Mouse (Mus musculus) heart, adult 8-10 months (tissue): ENCODE data around the gene Olfr1419. TPM values are rescaled to one million over a fixed set of nuclear protein-coding genes. Genes with fewer than 3 reads are reported as not detected.

ENCODE experiments used
- microRNA-seq: library from miRNA; unstranded; fragments of <30 nt; microRNA quantifications from one replicate; pipeline ENCODE4 v1.2.0, GENCODE M21; 2022
- total RNA-seq, 4 experiments: library from RNA; stranded (reverse); gene quantifications; 2 replicates each; pipeline ENCODE4 v1.2.4; 2022

The Olfr1419 gene
- total RNA-seq, 4 experiments from 2014 or later, result not detected

Small RNAs within 50 kb of the gene (microRNA-seq; reads per million reads assigned to microRNA genes)
- 1.7 reads per million for gene Mir6994

Other genes starting within 250 kb of the Olfr1419 start
- gene Ms4a3, start 234.3 kb downstream of the Olfr1419 start, total RNA-seq, result not detected
- gene Oosp2, start 214.5 kb downstream of the Olfr1419 start, total RNA-seq, result not detected
- gene Oosp1, start 184.0 kb downstream of the Olfr1419 start, total RNA-seq, result not detected
- gene Oosp3, start 178.1 kb downstream of the Olfr1419 start, total RNA-seq, result not detected
- gene Gif, start 127.6 kb downstream of the Olfr1419 start, total RNA-seq, result not detected
- gene Mrpl16, start 104.7 kb downstream of the Olfr1419 start, total RNA-seq, result 100 to 1,000 TPM; 105 to 122 (median 115) TPM
- 1 to 10 TPM; 3.0 to 5.4 (median 3.4) TPM for gene Stx3, start 55.7 kb downstream of the Olfr1419 start, total RNA-seq
- not detected for gene Olfr1417, start 35.9 kb downstream of the Olfr1419 start, total RNA-seq
- not detected for gene Olfr1418, start 14.0 kb downstream of the Olfr1419 start, total RNA-seq
- not detected for gene Olfr1420, start 11.5 kb upstream of the Olfr1419 start, total RNA-seq
- gene Patl1, start 37.3 kb upstream of the Olfr1419 start, total RNA-seq, result 10 to 100 TPM; 27.2 to 29.2 (median 28.2) TPM
- 100 to 1,000 TPM in 1 of 4 experiments, 10 to 100 TPM in 3; 90.7 to 106 (median 95.9) TPM for gene Osbp, start 90.8 kb upstream of the Olfr1419 start, total RNA-seq
- gene Olfr1423, start 166.2 kb upstream of the Olfr1419 start, total RNA-seq, result not detected
- not detected for gene Olfr1424, start 187.6 kb upstream of the Olfr1419 start, total RNA-seq
- gene Olfr1425, start 202.6 kb upstream of the Olfr1419 start, total RNA-seq, result not detected
- not detected for gene Olfr1426, start 216.9 kb upstream of the Olfr1419 start, total RNA-seq
- gene Olfr1427, start 228.2 kb upstream of the Olfr1419 start, total RNA-seq, result not detected
- not detected for gene Olfr1428, start 240.8 kb upstream of the Olfr1419 start, total RNA-seq
- gene Olfr76, start 248.1 kb upstream of the Olfr1419 start, total RNA-seq, result not detected